ENCODE assay signal across 14 mouse cellular contexts in genomic region chr3:98093954-98094353, GRCm38 (mm10).
A peak's percentile ranks its signal among the peaks of the same experiment; 100 is the strongest.
DNase-seq lines count a peak whose midpoint lies in the region; ATAC-seq lines count a peak whose summit lies in the region.
"Had no signal": no experiment of that assay in that cellular context is flagged by ENCODE, and none has a peak within 500 bp of the region (broad histone marks: within the 10 kb centered on the region; RNA-seq: fewer than 3 reads in every experiment).

No protein-coding gene starts in this region.

- no peak for ATAC-seq in intestine, embryonic 14.5 days (replicated peaks; ENCODE audit: low FRiP score, low TSS enrichment, low read depth)
- no peak for ATAC-seq in intestine, embryonic 16.5 days
- no peak for ATAC-seq in embryonic facial prominence, embryonic 13.5 days (ENCODE audit: insufficient number of reproducible peaks, insufficient read depth, low FRiP score, low TSS enrichment, low read depth)
- no peak for ATAC-seq in forebrain, embryonic 14.5 days
- ATAC-seq: hindbrain, embryonic 16.5 days had no signal

- H3K4me3 ChIP-seq in heart, embryonic 10.5 days, result no peak overlapping the region
- H3K4me3 ChIP-seq in intestine, embryonic 14.5 days (ENCODE audit: low read depth, low read length), result no peak overlapping the region
- H3K4me3 ChIP-seq in intestine, embryonic 16.5 days (ENCODE audit: low read length), result no peak overlapping the region
- H3K4me3 ChIP-seq in embryonic facial prominence, embryonic 13.5 days, result no peak overlapping the region
- H3K4me3 ChIP-seq in forebrain, embryonic 14.5 days (ENCODE audit: low read depth, low read length), result no peak overlapping the region
- H3K4me3 ChIP-seq: liver, embryonic 15.5 days had no signal

- H3K36me3 ChIP-seq in heart, embryonic 10.5 days, result peaks cover 22% of the 10 kb centered on the region
- peaks cover 22% of the 10 kb centered on the region for H3K36me3 ChIP-seq in intestine, embryonic 14.5 days (ENCODE audit: control insufficient read depth, insufficient read depth, low read length)
- no peaks in the 10 kb centered on the region; the same call in 1 of the 2 replicates for H3K36me3 ChIP-seq in intestine, embryonic 16.5 days (ENCODE audit: control insufficient read depth, insufficient read depth, low read length)
- peaks cover 38% of the 10 kb centered on the region for H3K36me3 ChIP-seq in embryonic facial prominence, embryonic 13.5 days
- peaks cover 12% of the 10 kb centered on the region for H3K36me3 ChIP-seq in forebrain, embryonic 14.5 days (ENCODE audit: control insufficient read depth, insufficient read depth, low read length)

- H3K9ac ChIP-seq in intestine, embryonic 14.5 days (ENCODE audit: low read length), result no peak overlapping the region
- no peak overlapping the region for H3K9ac ChIP-seq in intestine, embryonic 16.5 days (ENCODE audit: low read depth, low read length)
- H3K9ac ChIP-seq in embryonic facial prominence, embryonic 13.5 days, result no peak overlapping the region
- H3K9ac ChIP-seq in forebrain, embryonic 14.5 days (ENCODE audit: low read length), result no peak overlapping the region
- H3K9ac ChIP-seq: liver, embryonic 15.5 days had no signal

- peaks cover 50% of the 10 kb centered on the region for H3K4me1 ChIP-seq in heart, embryonic 10.5 days
- peaks cover 36% of the 10 kb centered on the region for H3K4me1 ChIP-seq in intestine, embryonic 14.5 days (replicated peaks; ENCODE audit: control insufficient read depth, insufficient read depth, low read length)
- H3K4me1 ChIP-seq in intestine, embryonic 16.5 days (ENCODE audit: control insufficient read depth, insufficient read depth, low read length), result peaks cover 16% of the 10 kb centered on the region
- H3K4me1 ChIP-seq in embryonic facial prominence, embryonic 13.5 days, result peaks cover 45% of the 10 kb centered on the region
- 0 out of 2 replicates have a peak, but pooled peaks cover 3% of the 10 kb centered on the region for H3K4me1 ChIP-seq in forebrain, embryonic 14.5 days (ENCODE audit: control insufficient read depth, insufficient read depth, low read length)

- H3K27ac ChIP-seq in heart, embryonic 10.5 days, result peak overlapping the region; percentile 70
- peak overlapping the region; percentile 58 for H3K27ac ChIP-seq in intestine, embryonic 14.5 days (ENCODE audit: low read depth)
- H3K27ac ChIP-seq in intestine, embryonic 16.5 days (ENCODE audit: low read length), result no peak overlapping the region
- H3K27ac ChIP-seq in embryonic facial prominence, embryonic 13.5 days, result peak overlapping the region; percentile 29; the same call in 1 of the 2 replicates
- H3K27ac ChIP-seq in forebrain, embryonic 14.5 days (ENCODE audit: low read depth, low read length), result no peak overlapping the region
- H3K27ac ChIP-seq: liver, embryonic 15.5 days had no signal

- no peaks in the 10 kb centered on the region for H3K27me3 ChIP-seq in heart, embryonic 10.5 days (ENCODE audit: insufficient read depth, poor library complexity, severe bottlenecking)
- no peaks in the 10 kb centered on the region for H3K27me3 ChIP-seq in intestine, embryonic 14.5 days (replicated peaks; ENCODE audit: control insufficient read depth, insufficient read depth, low read length)
- no peaks in the 10 kb centered on the region for H3K27me3 ChIP-seq in intestine, embryonic 16.5 days (replicated peaks; ENCODE audit: control insufficient read depth, insufficient read depth, low read length)
- no peaks in the 10 kb centered on the region for H3K27me3 ChIP-seq in embryonic facial prominence, embryonic 13.5 days
- no peaks in the 10 kb centered on the region for H3K27me3 ChIP-seq in forebrain, embryonic 14.5 days (replicated peaks; ENCODE audit: control insufficient read depth, insufficient read depth, low read length)
- H3K27me3 ChIP-seq: liver, embryonic 15.5 days had no signal

- no peak for DNase-seq in heart, embryonic 10.5 days (ENCODE audit: low spot score)
- DNase-seq in heart, postnatal 25 days (ENCODE audit: low spot score), result no peak
- no peak for DNase-seq in intestine, embryonic 14.5 days (ENCODE audit: low spot score)
- DNase-seq in forebrain, embryonic 14.5 days (ENCODE audit: low spot score), result peak; percentile 15
- DNase-seq in adrenal gland, adult 18-20 months (ENCODE audit: low spot score in 2 of 2), result no peak
- DNase-seq: adrenal gland, adult 2 months; cerebellum, adult 11 months; cerebellum, postnatal 25 days; gastrocnemius, postnatal 36 days; lung, postnatal 10 days had no signal

- no peak overlapping the region for H3K4me2 ChIP-seq in intestine, embryonic 14.5 days (ENCODE audit: low read length)
- no peak overlapping the region for H3K4me2 ChIP-seq in intestine, embryonic 16.5 days (ENCODE audit: low read depth, low read length)
- H3K4me2 ChIP-seq in embryonic facial prominence, embryonic 13.5 days, result no peak overlapping the region
- H3K4me2 ChIP-seq in forebrain, embryonic 14.5 days (ENCODE audit: low read length), result no peak overlapping the region
- H3K4me2 ChIP-seq: liver, embryonic 15.5 days had no signal

- no peaks in the 10 kb centered on the region for H3K9me3 ChIP-seq in heart, embryonic 10.5 days
- H3K9me3 ChIP-seq in intestine, embryonic 14.5 days (ENCODE audit: control insufficient read depth, low read length), result no peaks in the 10 kb centered on the region
- H3K9me3 ChIP-seq in intestine, embryonic 16.5 days (ENCODE audit: control insufficient read depth, low read length), result no peaks in the 10 kb centered on the region
- no peaks in the 10 kb centered on the region for H3K9me3 ChIP-seq in embryonic facial prominence, embryonic 13.5 days
- H3K9me3 ChIP-seq in forebrain, embryonic 14.5 days (replicated peaks; ENCODE audit: control insufficient read depth, low read length), result no peaks in the 10 kb centered on the region
- H3K9me3 ChIP-seq: liver, embryonic 15.5 days had no signal

- intact Hi-C loops in heart, postnatal 25 days (cut with DNase I), result no loop called here

- WGBS in heart, embryonic 10.5 days, result 61% methylated on average over 5 of the region's 5 CpGs
- WGBS in intestine, embryonic 14.5 days, result 71% methylated on average over 5 of the region's 5 CpGs
- WGBS in intestine, embryonic 16.5 days, result 64% methylated on average over 5 of the region's 5 CpGs
- 69% methylated on average over 5 of the region's 5 CpGs for WGBS in embryonic facial prominence, embryonic 13.5 days
- WGBS in forebrain, embryonic 14.5 days, result 37% methylated on average over 5 of the region's 5 CpGs

Comparison
In these comparisons a context has a peak if more than half of its experiments do, and no peak if none do; other contexts are left out.
1. H3K27ac ChIP-seq: peak in heart, embryonic 10.5 days (single experiment), intestine, embryonic 14.5 days (single experiment) and embryonic facial prominence, embryonic 13.5 days (single experiment); none in intestine, embryonic 16.5 days (single experiment) and forebrain, embryonic 14.5 days (single experiment).